Mouse (Mus musculus) CH12.LX (cell line): Measurements from ENCODE around the gene Slc16a5. TPM values are rescaled to one million over a fixed set of nuclear protein-coding genes. Genes with fewer than 3 reads are reported as not detected.

ENCODE experiments used
- DNase-seq: peaks from one replicate; pipeline ENCODE4 v3.0.0-alpha.2; 2013; ENCODE audit errors: extremely low read depth
- H3K27ac ChIP-seq: 2 replicates; pipeline ENCODE4 v1.5.1; 2012; ENCODE audit warnings: low read depth, mild to moderate bottlenecking, control low read depth, moderate library complexity; ENCODE audit not compliant: insufficient read depth
- H3K27me3 ChIP-seq: replicated peaks from 2 replicates; pipeline ENCODE3; 2012; ENCODE audit warnings: inconsistent platforms
- H3K36me3 ChIP-seq, 2 experiments: replicated peaks in 1 of 2; 2 replicates each; pipeline versions ENCODE3 to v1.6.1; 2012; ENCODE audit warnings: inconsistent platforms in 1 of 2, low read length in 1 of 2, mild to moderate bottlenecking in 1 of 2, mixed read lengths in 1 of 2, moderate library complexity in 1 of 2; ENCODE audit not compliant: control insufficient read depth in 1 of 2, insufficient read depth in 1 of 2
- H3K4me1 ChIP-seq, 2 experiments: 2 replicates each; pipeline ENCODE4 v1.6.1; 2012; ENCODE audit warnings: inconsistent platforms in 1 of 2, moderate library complexity in 1 of 2; ENCODE audit not compliant: insufficient read depth in 2 of 2, control insufficient read depth in 1 of 2
- H3K4me2 ChIP-seq: 2 replicates; pipeline ENCODE4 v1.6.1; 2012; ENCODE audit warnings: low read depth, mild to moderate bottlenecking, control low read depth; ENCODE audit not compliant: poor library complexity, insufficient read depth, severe bottlenecking
- H3K4me3 ChIP-seq, 3 experiments: fragments of 150-350 bp in 1 of 3; sonication (generic) in 1 of 3; replicated peaks in 1 of 3; 2 replicates each; pipeline versions ENCODE3 to v1.5.1; 2011 to 2012; ENCODE audit warnings: low read depth in 2 of 3, low read length in 2 of 3, mild to moderate bottlenecking in 2 of 3, moderate library complexity in 2 of 3, control low read depth in 1 of 3, improper control_type of control experiment in 1 of 3, inconsistent platforms in 1 of 3, mixed read lengths in 1 of 3; ENCODE audit not compliant: poor library complexity in 1 of 3
- H3K79me2 ChIP-seq: replicated peaks from 2 replicates; pipeline ENCODE4 v1.6.1; 2012; ENCODE audit warnings: mild to moderate bottlenecking, moderate library complexity; ENCODE audit not compliant: control insufficient read depth, poor library complexity, insufficient read depth, severe bottlenecking; ENCODE audit errors: extremely low read depth
- H3K9ac ChIP-seq: 2 replicates; pipeline ENCODE4 v1.6.1; 2012; ENCODE audit warnings: low read depth, mild to moderate bottlenecking, control low read depth, moderate library complexity; ENCODE audit not compliant: insufficient read depth
- H3K9me3 ChIP-seq: replicated peaks from 2 replicates; pipeline ENCODE3; 2012; ENCODE audit warnings: low read length, inconsistent platforms, mixed read lengths
- CHD1 ChIP-seq: IDR thresholded peaks from 2 replicates; pipeline ENCODE4 v1.6.1; 2012; ENCODE audit warnings: low read depth, low read length, improper control_type of control experiment, inconsistent platforms
- CHD2 ChIP-seq: IDR thresholded peaks from 2 replicates; pipeline ENCODE4 v1.6.1; 2011; ENCODE audit warnings: low read length, improper control_type of control experiment
- CTCF ChIP-seq, 2 experiments: IDR thresholded peaks in 1 of 2; conservative IDR thresholded peaks in 1 of 2; 2 replicates each; pipeline ENCODE4 v1.5.1; 2011 to 2012; ENCODE audit warnings: low read depth in 2 of 2, low read length in 2 of 2, improper control_type of control experiment in 1 of 2, inconsistent platforms in 1 of 2, mild to moderate bottlenecking in 1 of 2, moderate library complexity in 1 of 2
- E2F4 ChIP-seq: IDR thresholded peaks from 2 replicates; pipeline ENCODE4 v1.6.1; 2011; ENCODE audit warnings: low read depth, low read length, improper control_type of control experiment; ENCODE audit not compliant: insufficient replicate concordance
- ELF1 ChIP-seq: IDR thresholded peaks from 2 replicates; pipeline ENCODE4 v1.6.1; 2014; ENCODE audit warnings: low read depth, mild to moderate bottlenecking, inconsistent platforms, low read length, improper control_type of control experiment
- EP300 ChIP-seq: IDR thresholded peaks from 2 replicates; pipeline ENCODE4 v1.6.1; 2011; ENCODE audit warnings: low read length, improper control_type of control experiment
- ETS1 ChIP-seq: conservative IDR thresholded peaks from 2 replicates; pipeline ENCODE4 v1.6.1; 2012; ENCODE audit warnings: low read depth, mild to moderate bottlenecking, inconsistent platforms, low read length, improper control_type of control experiment, moderate library complexity
- HCFC1 ChIP-seq: IDR thresholded peaks from 2 replicates; pipeline ENCODE4 v1.6.1; 2012; ENCODE audit warnings: low read depth, mild to moderate bottlenecking, inconsistent platforms, low read length, improper control_type of control experiment
- IRF4 ChIP-seq: IDR thresholded peaks from 2 replicates; pipeline ENCODE4 v1.6.1; 2014; ENCODE audit warnings: low read depth, mild to moderate bottlenecking, inconsistent platforms, low read length, improper control_type of control experiment
- JUN ChIP-seq: IDR thresholded peaks from 2 replicates; pipeline ENCODE4 v1.6.1; 2011; ENCODE audit warnings: low read depth, mild to moderate bottlenecking, low read length, improper control_type of control experiment, moderate library complexity; ENCODE audit not compliant: insufficient read depth
- JUND ChIP-seq: conservative IDR thresholded peaks from 2 replicates; pipeline ENCODE4 v1.6.1; 2011; ENCODE audit warnings: low read depth, low read length, improper control_type of control experiment
- KAT2A ChIP-seq: IDR thresholded peaks from 2 replicates; pipeline ENCODE4 v1.6.1; 2012; ENCODE audit warnings: low read length, improper control_type of control experiment, inconsistent platforms; ENCODE audit not compliant: insufficient replicate concordance
- MAFK ChIP-seq: IDR thresholded peaks from 2 replicates; pipeline ENCODE4 v1.6.1; 2011; ENCODE audit warnings: low read length, improper control_type of control experiment; ENCODE audit not compliant: insufficient replicate concordance
- MAX ChIP-seq: IDR thresholded peaks from 2 replicates; pipeline ENCODE4 v1.6.1; 2011; ENCODE audit warnings: low read length, improper control_type of control experiment
- MXI1 ChIP-seq: IDR thresholded peaks from 2 replicates; pipeline ENCODE4 v1.6.1; 2011; ENCODE audit warnings: mild to moderate bottlenecking, low read depth, low read length, improper control_type of control experiment
- NELFE ChIP-seq: IDR thresholded peaks from 2 replicates; pipeline ENCODE4 v1.6.1; 2011; ENCODE audit warnings: low read depth, low read length, improper control_type of control experiment
- NRF1 ChIP-seq: IDR thresholded peaks from 2 replicates; pipeline ENCODE4 v1.6.1; 2014; ENCODE audit warnings: low read depth, mild to moderate bottlenecking, inconsistent platforms, low read length, improper control_type of control experiment, moderate library complexity
- PAX5 ChIP-seq: IDR thresholded peaks from 2 replicates; pipeline ENCODE4 v1.6.1; 2012; ENCODE audit warnings: low read length, inconsistent platforms, mixed read lengths
- POLR2A ChIP-seq: IDR thresholded peaks from 2 replicates; pipeline ENCODE4 v1.6.1; 2011; ENCODE audit warnings: low read depth, mild to moderate bottlenecking, improper control_type of control experiment, low read length
- POLR2AphosphoS2 ChIP-seq: IDR thresholded peaks from 2 replicates; pipeline ENCODE4 v1.6.1; 2011; ENCODE audit warnings: low read depth, low read length, improper control_type of control experiment
- RAD21 ChIP-seq: IDR thresholded peaks from 2 replicates; pipeline ENCODE4 v1.6.1; 2011; ENCODE audit warnings: low read depth, mild to moderate bottlenecking, low read length, improper control_type of control experiment, moderate library complexity
- RCOR1 ChIP-seq: conservative IDR thresholded peaks from 2 replicates; pipeline ENCODE4 v1.6.1; 2012; ENCODE audit warnings: low read depth, mild to moderate bottlenecking, inconsistent platforms, low read length, improper control_type of control experiment
- SIN3A ChIP-seq: IDR thresholded peaks from 2 replicates; pipeline ENCODE4 v1.6.1; 2012; ENCODE audit warnings: low read length, improper control_type of control experiment, inconsistent platforms
- SMC3 ChIP-seq: IDR thresholded peaks from 2 replicates; pipeline ENCODE4 v1.6.1; 2011; ENCODE audit warnings: low read depth, low read length, improper control_type of control experiment
- TCF12 ChIP-seq: IDR thresholded peaks from 2 replicates; pipeline ENCODE4 v1.6.1; 2014; ENCODE audit warnings: low read depth, mild to moderate bottlenecking, inconsistent platforms, low read length, improper control_type of control experiment
- USF1 ChIP-seq: IDR thresholded peaks from 2 replicates; pipeline ENCODE4 v1.6.1; 2014; ENCODE audit warnings: low read depth, mild to moderate bottlenecking, inconsistent platforms, low read length, improper control_type of control experiment
- USF2 ChIP-seq: conservative IDR thresholded peaks from 2 replicates; pipeline ENCODE4 v1.6.1; 2011; ENCODE audit warnings: low read depth, low read length, improper control_type of control experiment
- ZKSCAN1 ChIP-seq: IDR thresholded peaks from 2 replicates; pipeline ENCODE4 v1.6.1; 2012; ENCODE audit warnings: low read depth, inconsistent platforms, low read length, improper control_type of control experiment, borderline replicate concordance
- ZMIZ1 ChIP-seq: IDR thresholded peaks from 2 replicates; pipeline ENCODE4 v1.6.1; 2012; ENCODE audit warnings: low read depth, mild to moderate bottlenecking, inconsistent platforms, low read length, improper control_type of control experiment
- ZNF384 ChIP-seq: IDR thresholded peaks from 2 replicates; pipeline ENCODE4 v1.6.1; 2012; ENCODE audit warnings: low read depth, low read length, improper control_type of control experiment, inconsistent platforms
- dilution Hi-C: fragments of 300-500 bp; cut with MboI; formaldehyde crosslinking; loops from 2 replicates; pipeline ENCODE4 v1.14.3; 2020; ENCODE audit warnings: low sequenced_read_pairs; ENCODE audit not compliant: extremely low pct_unique_long_range_greater_than_20kb, extremely low pct_ligation_motif_present
- in situ Hi-C: fragments of 300-500 bp; cut with MboI; formaldehyde crosslinking; loops from 3 replicates; pipeline ENCODE4 v1.14.3; 2019; ENCODE audit warnings: low sequenced_read_pairs, low pct_ligation_motif_present, low pct_unique_long_range_greater_than_20kb, mixed read lengths
- polyA plus RNA-seq: library from polyadenylated mRNA; unstranded; fragments of >175 nt; gene quantifications from 2 replicates; pipeline ENCODE4 v1.2.1, GENCODE M21; 2012; ENCODE audit warnings: low read depth; ENCODE audit not compliant: insufficient read length
- total RNA-seq, 2 experiments: library from RNA; depleted of rRNA; stranded (reverse); fragments of 300-350 nt in 1 of 2; fragments of >200 nt in 1 of 2; gene quantifications; 2 replicates each; pipeline ENCODE4 v1.2.3; 2012 to 2014

Slc16a5 gene
- total and polyA plus RNA-seq, 3 experiments, result 0.51 to 0.71 TPM; not detected in 1

- no peaks in the 10 kb centered on the region for H3K9me3 ChIP-seq
- H3K4me3 ChIP-seq, result peak overlapping the region; percentile 84 to 96 (median 96)
- TF ChIP-seq E2F4 (0 out of 2 replicates have a peak, but pooled peaks have one; percentile 15), CTCF (conservative IDR thresholded peaks at IDR 0.05 in 1 of 2, IDR thresholded peaks at IDR 0.05 in 1 of 2; ENCODE audit: low read depth in 2 of 2, low read length in 2 of 2) (no peak), PAX5 (no peak), JUN (no peak), EP300 (no peak), USF2 (no peak), CHD2 (no peak), ELF1 (no peak), SIN3A (no peak), CHD1 (no peak), USF1 (no peak), MXI1 (no peak; the same call in 1 of the 2 replicates), POLR2AphosphoS2 (no peak), RAD21 (no peak), MAX (no peak), NELFE (no peak), ETS1 (no peak), IRF4 (no peak), ZNF384 (no peak), ZMIZ1 (no peak), JUND (peak; percentile 24; the same call in 1 of the 2 replicates), RCOR1 (0 out of 2 replicates have a peak, but pooled peaks have one; percentile 21), MAFK (peak; percentile 14; the same call in 1 of the 2 replicates), POLR2A (no peak), ZKSCAN1 (no peak), NRF1 (no peak), KAT2A (no peak), HCFC1 (no peak), TCF12 (0 out of 2 replicates have a peak, but pooled peaks have one; percentile 12), SMC3 (no peak)
- in situ Hi-C loops (no loop called here), dilution Hi-C loops (no loop called here)
- peaks cover 70% of the 10 kb centered on the region for H3K79me2 ChIP-seq
- peaks cover 32 to 60% of the 10 kb centered on the region in 2 experiments for H3K4me1 ChIP-seq
- peak overlapping the region; percentile 90 for H3K9ac ChIP-seq
- H3K27ac ChIP-seq, result peak overlapping the region; percentile 35; the same call in 1 of the 2 replicates
- peak overlapping the region; percentile 99 for H3K4me2 ChIP-seq
- DNase-seq, result no peak
- H3K27me3 ChIP-seq, result no peaks in the 10 kb centered on the region
- H3K36me3 ChIP-seq, result peaks cover 0 to 30% of the 10 kb centered on the region in 2 experiments
These were observed 49.7 kb downstream of the Slc16a5 start for GRCm38 (mm10) chr11:115512004-115512403.
